Mouse (Mus musculus): ENCODE data around the gene Ubtd2.
A peak's percentile ranks its signal among the peaks of the same experiment; 100 is the strongest.

The Ubtd2 gene

DNA sequence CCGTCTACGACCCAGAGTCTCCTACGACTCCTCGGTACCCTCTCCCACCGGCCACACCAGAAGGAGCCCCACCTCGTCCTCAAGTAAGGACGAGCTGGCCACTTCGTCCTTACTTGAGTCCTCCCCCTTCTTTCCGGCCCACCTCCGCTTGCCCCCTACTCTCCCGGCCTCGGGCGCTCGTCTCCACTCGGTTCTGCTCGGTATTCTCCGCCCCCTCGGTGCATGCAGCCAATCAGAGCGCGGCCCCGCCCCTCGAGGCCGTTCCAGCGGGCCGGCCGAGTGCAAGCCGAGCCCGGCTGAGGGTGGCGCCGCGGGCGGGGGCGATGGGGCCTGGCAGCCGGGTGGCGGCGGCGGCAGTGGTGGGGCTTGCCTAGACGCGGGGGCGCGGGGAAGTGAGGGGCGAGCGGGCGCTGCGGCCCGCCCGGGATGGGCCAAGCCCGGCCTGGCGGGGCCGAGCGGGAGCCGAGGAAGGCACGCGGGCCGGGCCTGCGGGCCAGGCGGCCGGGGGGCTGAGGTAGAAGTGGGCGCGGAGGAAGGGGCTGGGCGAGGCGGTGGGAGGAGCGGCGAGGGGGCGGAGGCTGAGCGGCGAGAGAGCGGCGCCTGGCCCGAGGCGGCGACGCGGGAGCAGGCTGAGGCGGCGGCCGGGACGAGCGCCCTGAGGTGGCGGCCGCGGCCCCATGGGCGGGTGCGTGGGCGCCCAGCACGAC, at the start of gene Ubtd2:
Ubtd2 (plus strand) TSS at position 571 of the 707 bp plus-strand sequence.
- peak; percentile 97 for DNase-seq

DNA sequence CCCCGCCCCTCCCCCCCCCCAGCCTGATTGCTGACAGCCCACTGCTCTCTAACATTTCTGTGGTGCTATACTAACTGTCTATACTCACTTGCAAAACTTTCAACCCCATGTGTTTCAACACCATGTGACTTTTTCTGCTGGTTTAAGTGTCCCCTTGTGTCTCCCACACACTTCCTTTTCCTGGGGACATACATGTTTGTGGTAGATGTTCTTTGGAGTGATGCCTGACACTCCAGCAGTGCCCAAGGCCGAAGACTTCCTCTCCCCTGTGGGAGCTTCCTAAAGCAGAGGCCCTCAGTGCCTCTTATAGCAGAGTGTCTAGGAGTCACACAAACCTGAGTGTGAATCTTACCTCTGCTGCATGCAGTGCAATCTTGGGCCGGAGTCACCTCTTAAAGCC, 47.3 kb upstream of the Ubtd2 start:
- no peak for DNase-seq

DNA sequence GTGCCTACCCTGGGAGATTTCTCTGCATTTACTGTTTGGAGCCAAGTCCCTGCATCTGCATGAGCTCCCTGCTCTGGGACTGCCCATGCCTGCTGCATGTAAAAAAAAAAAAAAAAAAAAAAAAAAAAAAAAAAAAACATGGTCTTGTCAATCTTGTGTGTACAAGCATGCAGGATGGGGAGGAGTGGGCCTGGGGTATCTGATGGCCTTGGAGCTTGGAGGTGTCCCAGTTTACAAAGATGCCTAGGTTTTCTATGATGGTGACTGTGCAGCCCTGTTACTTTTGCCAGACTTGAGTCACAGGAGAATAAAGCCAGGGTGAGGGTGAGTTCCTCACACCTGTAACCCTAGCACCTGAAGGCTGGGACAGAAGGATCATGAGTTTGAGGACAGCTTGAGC, 46.1 kb upstream of the Ubtd2 start:
- no peak for DNase-seq

DNA sequence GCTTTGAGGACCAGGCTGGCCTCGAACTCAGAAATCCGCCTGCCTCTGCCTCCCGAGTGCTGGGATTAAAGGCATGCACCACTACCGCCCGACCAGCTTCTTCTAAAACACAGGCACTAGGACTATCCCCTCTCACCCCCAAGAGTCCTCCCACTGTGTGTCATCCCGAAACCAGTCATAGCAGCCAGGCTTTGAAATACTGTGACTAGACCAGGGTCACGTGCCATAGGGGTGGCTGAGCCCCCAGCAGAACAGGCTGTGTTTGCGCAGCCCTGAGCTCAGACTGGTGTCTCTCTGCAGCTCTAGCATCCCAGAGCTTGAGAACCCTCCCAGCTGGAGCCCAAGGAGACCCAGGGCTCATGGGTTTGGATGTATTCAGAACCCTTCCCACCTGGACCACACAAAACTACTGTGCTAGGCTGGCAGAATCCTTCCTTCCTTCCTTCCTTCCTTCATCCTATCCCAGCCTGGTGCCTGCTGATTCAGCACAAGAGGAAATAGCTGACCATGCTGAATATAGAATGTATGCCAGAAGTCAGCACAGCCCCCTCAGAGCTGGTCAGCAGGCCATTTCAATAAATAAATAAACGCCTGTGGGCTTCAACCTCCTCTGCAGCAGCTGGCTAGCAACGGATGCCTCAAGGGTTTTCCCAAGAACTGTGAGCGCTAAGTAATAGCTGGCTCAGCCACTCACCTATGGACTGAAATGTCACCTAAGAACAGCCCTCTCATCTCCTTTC, 45.2 kb upstream of the Ubtd2 start:
- DNase-seq = no peak

DNA sequence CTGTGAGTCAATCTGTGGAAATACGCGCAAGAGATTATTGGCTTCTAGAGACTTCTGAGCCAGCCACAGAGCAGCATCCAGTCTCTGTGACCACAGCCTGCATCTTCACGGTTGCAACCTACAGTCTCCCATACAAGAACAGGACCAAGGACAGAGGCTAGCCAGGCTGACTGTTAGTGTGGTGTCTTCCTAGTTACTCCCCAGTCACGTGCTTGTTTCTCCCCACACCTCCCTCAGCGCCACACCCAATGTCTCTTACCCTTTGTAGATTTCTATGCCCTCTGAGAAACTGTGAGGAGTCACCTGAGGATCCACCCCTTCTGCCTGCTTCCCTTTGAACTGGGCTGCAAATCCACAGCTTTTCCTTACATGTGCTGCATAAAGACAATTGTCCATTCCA, 35.2 kb upstream of the Ubtd2 start:
- DNase-seq = no peak

DNA sequence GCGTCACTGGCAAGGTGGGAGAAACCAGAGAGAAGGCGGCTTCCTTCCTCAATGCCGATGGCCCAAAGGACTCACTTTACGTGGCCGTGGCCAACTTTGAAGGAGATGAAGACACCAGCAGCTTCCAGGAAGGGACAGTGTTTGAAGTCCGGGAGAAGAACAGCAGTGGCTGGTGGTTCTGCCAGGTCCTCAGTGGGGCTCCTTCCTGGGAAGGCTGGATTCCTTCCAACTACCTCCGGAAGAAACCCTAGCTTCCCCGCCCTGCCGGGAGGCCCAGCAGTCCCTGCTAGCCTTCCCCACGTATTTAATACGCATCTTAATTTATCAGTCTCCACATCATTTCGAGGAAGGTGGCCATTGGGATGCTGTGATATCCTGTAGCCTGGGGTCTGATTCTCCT, 31.9 kb upstream of the Ubtd2 start:
- DNase-seq = peak; percentile 46

DNA sequence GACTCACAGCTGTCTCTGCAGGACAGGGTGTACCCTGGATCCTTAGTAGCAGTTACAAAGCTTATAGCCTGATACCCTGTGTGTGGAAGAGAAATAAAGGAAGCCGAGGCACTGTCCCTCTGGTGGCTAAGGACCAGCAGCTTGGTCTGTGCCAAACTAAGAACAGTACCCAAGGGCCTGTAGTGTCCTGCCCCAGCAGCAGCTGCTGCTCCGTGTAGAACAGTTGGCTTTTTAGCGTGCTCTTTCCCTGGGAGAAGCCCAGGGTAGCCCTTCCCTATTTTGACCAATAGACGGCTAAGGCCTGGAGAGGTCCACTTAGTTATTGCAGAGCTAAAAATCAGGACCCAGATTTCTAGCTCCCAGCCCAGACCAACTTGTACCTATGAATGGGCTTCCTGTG, 30.6 kb upstream of the Ubtd2 start:
- DNase-seq = no peak

DNA sequence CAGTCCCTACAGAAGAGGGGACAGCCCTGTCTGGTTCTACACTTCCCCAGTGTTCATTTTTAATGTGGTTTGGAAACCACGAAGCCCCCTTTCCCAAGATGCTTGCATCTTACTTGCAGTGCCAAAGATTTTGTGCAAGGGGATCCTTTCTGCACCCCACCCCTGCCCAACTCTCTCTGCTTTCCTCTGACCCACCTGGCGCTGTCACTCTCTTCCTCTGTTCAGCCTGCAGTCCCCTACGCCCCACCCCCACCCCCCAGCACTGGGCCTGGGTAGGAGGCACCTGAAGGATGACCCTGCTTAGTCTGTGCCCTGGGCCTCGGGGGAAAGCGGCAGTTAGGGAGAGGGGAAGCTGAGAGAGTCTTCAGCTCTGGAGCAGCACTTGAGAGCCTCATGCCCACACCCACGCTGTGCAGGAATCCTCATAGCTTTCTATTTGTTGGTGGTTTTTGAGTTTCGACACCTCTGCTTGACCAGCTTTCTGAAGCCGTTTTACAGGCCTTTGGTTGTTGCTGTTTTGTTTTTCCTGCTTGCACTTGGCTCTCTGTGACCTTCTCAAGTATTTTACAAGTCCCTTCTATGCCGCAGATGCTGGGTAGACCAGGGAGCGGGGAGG, 30.0 kb upstream of the Ubtd2 start:
- DNase-seq = no peak

DNA sequence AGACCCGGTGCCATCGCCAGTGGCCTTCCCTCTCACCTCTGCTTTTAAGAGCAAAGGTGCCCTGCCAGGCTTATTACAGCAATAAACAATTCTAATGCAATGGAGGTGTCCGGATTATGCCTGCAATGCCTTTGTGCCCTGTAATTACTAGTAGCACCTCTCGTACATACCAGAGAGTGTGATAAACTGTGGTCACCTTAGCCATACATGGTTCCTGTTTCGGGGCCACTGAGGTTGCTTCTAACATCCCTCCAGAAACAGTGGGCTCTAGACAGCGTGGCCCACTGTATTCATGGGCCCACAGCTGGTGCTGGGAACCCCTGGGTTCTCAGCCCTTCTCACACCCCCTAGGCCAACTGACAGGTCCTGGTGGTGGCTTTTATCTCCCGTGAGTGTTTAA, 27.6 kb upstream of the Ubtd2 start:
- no peak for DNase-seq

DNA sequence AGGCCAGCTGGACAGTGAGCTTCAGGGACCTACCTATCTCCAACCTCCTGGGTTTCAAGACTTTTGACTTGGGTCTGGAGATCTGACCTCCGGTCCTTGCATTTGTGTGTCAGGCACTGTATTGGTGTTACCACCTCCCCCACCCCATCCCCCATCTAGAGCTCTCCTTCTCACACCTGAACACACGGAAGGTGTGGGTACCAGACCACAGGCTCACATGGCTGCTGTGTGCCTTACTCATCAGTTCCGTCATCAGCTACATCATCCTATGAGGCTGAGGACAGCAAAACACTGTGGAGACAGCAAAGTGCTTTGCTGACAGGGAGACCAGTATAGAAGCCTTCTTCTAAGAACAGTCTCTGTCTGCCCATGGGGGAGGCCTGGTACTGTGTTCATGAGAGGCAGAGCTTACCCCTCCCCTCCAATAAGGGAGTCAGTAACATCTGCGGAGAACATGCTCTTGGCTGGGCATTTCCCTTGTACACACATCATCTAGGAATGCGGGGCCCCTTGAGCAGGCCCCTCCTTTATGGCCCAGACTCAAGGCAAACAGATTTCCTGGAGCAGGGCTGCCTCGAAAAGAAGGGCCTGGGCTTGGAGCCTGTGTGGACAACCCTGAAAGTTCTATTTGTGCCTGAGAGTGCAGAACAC, 19.6 kb upstream of the Ubtd2 start:
- DNase-seq = no peak

DNA sequence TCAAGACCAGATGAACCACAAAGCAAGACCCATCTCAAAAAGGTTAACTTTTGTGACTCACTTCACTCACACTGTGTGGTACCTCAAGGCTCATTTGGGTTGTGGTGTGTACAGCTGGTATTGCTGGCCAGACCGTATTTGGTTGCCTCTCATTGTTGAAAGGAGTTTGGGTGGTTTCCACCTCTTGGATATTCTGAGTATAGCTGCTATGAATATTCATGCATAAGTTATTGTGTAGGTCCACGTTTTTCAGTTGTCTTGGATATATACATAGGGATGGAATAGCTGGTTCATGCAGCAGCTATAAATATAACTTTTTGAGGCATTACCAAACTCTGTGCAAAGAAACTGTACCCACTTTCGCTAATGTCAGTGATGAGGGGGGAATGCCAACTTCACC, 12.6 kb upstream of the Ubtd2 start:
- DNase-seq = no peak

DNA sequence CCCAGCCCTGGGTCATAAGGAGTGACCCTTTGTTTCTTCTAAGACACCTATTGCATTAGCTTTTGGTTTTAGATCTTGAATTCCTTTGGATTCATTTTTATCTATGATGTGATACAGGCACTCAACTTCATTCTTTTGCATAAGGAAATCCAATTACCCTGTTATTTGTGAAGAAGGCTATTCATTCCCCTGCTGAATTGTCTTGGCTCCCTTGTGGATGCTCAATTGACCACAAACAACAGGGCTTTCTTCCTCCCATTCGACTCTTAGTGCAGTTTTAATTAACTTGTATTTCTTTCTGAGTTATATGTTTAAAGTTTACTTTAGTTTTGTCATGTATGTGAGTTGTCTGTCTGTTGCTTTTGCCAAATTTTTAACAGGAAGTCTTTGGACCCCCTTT, 10.9 kb upstream of the Ubtd2 start:
- no peak for DNase-seq

DNA sequence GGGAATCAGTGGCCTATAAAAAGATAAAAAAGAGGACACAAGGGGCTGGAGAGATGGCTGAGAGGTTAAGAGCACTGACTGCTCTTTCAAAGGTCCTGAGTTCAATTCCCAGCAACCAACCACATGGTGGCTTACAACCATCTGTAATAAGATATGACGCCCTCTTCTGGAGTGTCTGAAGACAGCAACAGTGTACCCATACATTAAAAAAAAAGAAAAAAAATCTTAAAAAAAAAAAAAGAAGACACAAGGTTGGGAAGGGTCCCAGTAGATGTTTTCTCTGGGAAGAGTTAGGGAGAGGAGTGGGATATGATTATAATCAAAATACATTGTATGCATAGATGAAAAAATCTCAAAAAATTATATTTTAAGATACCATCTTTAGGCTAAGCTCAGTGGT, 10.0 kb upstream of the Ubtd2 start:
- no peak for DNase-seq

DNA sequence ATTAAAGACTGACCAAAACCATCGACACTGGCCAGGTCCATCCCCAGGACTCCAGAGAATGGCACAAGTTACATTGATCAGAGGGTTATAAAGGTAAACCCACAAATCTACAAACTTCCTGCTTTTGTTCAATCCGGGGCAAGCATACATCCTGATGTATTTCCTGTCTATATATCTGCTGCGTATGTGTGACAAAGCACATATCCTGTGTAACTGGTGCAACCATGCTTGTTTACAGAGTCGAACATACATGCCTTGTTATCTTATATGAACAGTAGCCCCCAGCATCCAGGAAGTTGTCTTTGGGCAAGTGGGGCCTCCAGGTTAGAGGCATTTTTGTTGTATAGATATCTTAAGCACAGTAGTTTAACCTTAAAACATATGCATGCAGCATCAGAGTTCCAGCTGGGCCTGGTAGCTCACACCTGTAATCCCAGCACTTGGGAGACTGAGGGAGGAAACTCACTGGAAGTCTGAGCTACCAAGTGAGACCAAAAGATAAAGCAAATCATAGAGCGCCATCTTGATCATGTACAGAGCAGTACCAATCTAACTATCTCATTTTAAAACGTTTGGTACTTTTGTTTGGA, 9.4 kb upstream of the Ubtd2 start:
- no peak for DNase-seq

DNA sequence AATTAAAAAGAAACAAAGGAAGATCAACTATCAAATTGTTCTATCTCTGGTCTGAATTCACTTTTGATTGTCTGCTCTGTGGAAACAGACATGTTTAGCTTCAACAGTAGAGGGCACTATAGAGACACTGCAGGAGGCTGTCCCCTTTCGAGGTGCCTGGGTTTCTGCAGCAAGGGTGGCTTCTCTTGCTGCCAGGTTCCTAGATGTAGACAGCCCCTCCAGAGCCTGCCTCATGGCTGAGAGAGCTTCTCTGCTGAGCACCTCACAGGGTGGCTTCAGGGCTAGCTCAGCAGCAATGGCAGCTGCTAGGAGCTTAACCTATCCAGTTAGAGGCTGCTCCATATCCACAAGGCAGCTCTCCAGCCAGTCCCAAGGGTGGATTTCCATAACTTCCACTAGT, 5.0 kb upstream of the Ubtd2 start:
- DNase-seq = peak; percentile 77

DNA sequence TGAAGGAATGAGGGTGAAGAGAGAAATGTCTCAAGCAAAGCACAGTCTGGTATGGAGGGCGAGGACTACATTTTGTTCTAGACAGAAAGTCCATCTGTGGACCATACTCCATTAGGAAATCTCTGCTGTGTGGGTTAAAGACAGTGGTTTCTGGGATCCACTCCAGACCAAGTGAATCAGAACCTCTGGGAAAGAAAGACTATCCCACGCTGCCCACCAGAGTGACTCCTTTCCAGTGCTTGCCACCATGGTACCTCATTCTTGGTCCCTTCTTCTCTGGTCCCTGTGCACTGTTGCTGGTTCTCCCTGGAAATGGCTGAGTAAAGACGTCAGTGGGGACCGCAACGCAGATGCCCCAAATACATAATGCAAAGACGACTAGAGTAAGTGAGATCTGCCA, 3.9 kb upstream of the Ubtd2 start:
- DNase-seq = no peak

DNA sequence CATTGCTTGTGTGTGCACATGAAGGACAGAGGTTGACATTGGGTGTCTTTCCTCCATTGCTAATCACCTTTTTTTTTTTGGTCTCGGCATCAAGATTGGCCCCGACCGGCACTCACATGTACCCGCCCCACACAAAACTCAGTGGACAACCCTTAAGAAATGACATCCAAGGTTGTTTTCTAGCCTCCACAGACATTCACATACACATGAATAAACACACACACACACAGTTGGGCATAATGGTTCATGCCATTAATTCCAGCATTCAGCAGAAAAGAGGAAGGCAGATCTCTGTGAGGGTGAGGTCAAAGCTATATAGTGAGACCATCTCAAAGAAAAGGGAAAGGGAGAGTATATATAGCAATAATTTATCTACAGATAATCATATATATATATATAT, 2.4 kb upstream of the Ubtd2 start:
- DNase-seq = no peak

DNA sequence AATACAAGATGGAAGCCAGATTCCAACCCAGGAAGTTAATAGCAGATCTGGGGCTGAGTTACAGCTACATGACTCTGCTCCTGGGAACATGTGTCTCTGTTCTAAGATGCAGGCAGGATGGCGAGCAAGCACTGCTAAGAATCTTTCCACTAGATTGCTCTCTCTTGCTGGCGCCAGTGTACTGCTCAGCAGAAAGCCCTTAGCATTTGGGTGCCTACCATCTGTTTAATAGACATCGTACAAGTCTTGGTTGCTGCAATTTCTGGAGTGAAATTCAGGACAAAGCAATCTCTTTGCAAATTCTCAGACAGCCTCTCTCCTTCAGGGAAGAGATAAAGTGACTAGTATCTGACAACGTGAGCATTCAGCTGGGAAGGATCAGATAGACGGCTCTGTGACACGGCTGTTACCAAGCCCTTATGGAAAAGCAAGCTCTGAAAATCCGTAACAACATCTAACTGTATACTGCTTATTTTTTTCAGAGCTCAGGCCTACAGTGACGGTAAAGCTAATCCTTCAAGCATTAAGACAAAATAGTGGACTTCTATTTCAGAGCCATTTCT, 1.7 kb upstream of the Ubtd2 start:
- DNase-seq = peak; percentile 49

DNA sequence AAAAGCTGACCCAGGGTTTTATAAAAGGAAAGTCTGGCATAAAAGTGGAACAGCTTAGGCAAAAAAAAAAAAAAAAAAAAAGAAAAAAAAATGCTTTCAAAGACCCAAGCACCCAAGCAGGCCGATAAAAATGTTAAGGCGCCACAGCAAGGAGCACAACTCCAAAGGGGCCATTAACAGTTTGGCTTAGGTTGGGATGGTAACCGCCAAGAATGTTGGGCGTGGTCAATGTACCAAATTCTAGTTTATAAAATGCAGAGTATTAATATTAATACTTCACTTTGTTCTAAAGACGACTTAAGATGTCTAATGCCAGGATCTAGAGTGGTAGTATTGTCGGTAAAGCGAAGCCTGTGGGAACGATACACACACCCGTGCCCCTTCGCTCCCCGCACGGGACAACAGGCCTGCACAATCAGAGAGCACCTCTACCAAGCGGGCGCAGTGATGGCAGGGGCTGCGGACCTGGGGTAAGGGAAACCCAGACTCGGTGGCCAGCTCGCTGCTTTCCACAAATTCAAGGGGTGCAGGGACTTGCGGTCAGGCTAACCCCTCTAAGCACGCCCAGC, 855 bp upstream of the Ubtd2 start:
- no peak for DNase-seq

DNA sequence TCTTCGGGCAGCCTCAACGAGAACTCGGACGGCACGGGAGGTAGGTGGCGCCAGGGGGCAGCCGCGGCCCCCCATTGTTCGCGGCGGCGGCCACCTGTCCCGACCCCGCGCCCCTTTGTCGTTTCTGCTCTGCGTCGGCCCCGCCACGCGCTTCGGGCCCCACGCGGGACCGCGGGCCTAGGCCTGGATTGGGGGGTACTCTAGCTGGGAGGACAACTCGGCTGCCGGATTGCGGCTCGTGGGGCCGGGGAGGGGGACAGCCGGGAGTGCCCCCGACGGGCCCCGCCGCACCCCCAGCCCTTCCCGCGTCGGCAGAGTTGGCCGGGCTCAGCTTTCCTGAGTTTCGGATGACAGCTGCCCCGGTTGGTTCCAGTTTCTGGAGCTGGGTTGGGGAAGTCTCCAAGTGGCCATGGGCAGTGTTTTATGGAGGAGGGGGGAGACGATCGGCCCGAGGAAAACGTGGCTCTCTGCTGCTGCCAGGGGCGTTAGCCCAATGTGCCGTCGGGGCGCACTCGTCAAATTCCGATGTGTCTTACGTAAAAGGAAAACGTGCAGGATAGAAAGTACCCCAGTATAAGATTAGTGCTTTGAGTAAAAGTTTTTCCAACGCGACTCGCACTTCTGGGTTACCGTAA, 454 bp downstream of the Ubtd2 start:
- no peak for DNase-seq

DNA sequence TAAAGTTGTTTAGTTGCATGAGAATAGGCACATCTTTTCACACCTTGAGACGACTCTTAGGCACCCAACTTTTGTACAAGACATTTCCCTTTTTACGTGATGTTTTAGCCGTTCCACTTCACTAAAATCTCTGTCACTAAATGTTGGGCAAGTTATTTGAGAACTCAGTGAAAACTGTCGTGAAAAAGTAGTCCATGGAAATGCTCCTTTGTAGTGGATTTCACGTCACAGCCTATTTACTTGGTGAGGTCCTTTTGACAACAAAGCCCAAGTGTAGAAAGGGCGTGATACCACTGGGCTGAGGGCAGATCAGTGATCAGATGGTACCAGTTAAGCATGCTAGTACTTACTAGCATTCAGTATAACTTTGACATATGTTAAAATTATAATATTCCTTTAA, 1.2 kb downstream of the Ubtd2 start:
- DNase-seq = no peak

DNA sequence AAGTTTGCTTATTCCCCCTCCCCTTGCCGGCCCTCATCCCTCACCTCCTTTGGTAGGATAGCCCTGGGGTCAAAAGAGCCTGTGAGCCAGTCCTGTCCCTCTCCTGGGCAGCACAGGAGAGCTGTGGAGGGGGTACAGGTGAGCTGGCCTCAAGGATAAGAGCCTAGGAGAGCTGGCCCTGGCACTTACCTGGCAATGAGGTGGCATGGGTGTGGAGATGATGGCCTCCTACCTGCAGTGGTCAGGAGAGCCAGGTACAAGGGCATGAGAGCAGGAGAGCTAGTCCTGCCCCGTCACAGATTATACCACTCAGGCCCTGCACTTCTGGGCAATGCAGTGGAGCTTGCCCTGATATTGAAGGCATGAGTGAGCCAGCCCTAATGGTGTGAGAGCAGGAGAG, 9.1 kb downstream of the Ubtd2 start:
- no peak for DNase-seq

All from cerebellum, adult 9-11 months (tissue).